Mouse (Mus musculus): ENCODE measurements around the gene Slco1b2. TPM values are rescaled to one million over a fixed set of nuclear protein-coding genes. Genes with fewer than 3 reads are reported as not detected.
"Not testable (repeated sequence)": the region's sequence is repeated elsewhere in the genome, so short reads cannot be mapped to it uniquely, and the experiment has no call there.

Slco1b2 gene
- polyA plus RNA-seq (2015; fragmentation: Nextera tagmentation; extraction: Ambion mirVana) = not detected in 2 replicates

- Histone ChIP-seq H3K27me3 (no peaks in the 10 kb centered on the region), H3K4me3 (no peak within 1 kb of the TSS), H3K9ac (no peak within 1 kb of the TSS), H3K9me3 (no peaks in the 10 kb centered on the region), H3K4me1 (replicated peaks) (no peaks in the 10 kb centered on the region), H3K4me2 (no peak within 1 kb of the TSS), H3K36me3 (no peaks in the 10 kb centered on the region), H3K27ac (replicated peaks) (no peak within 1 kb of the TSS)
- ATAC-seq (ENCODE audit: low read depth) = no peak
- WGBS = 88% methylated on average over 3 of the region's 3 CpGs
Observed at GRCm38 (mm10) chr6:141629291-141629690, at the start of gene Slco1b2. Gene Slco1b2, plus strand, starts transcription at chr6:141629518.

GRCm38 (mm10) chr6:141584791-141585403 lies 44.4 kb upstream of the Slco1b2 start:
- WGBS = 84% methylated on average over 1 of the region's 1 CpGs
- Histone ChIP-seq H3K27me3 (no peaks in the 10 kb centered on the region), H3K27ac (replicated peaks) (no peak overlapping the region), H3K9ac (no peak overlapping the region), H3K36me3 (no peaks in the 10 kb centered on the region), H3K9me3 (no peaks in the 10 kb centered on the region), H3K4me3 (no peak overlapping the region), H3K4me2 (no peak overlapping the region), H3K4me1 (replicated peaks) (no peaks in the 10 kb centered on the region)
- ATAC-seq (ENCODE audit: low read depth) = no peak

GRCm38 (mm10) chr6:141590002-141590401 lies 39.3 kb upstream of the Slco1b2 start:
- Histone ChIP-seq H3K4me1 (replicated peaks) (no peaks in the 10 kb centered on the region), H3K9ac (no peak overlapping the region), H3K36me3 (no peaks in the 10 kb centered on the region), H3K9me3 (no peaks in the 10 kb centered on the region), H3K27me3 (no peaks in the 10 kb centered on the region), H3K27ac (replicated peaks) (no peak overlapping the region), H3K4me3 (no peak overlapping the region), H3K4me2 (no peak overlapping the region)
- 10% methylated on average over 1 of the region's 1 CpGs for WGBS
- no peak for ATAC-seq (ENCODE audit: low read depth)

GRCm38 (mm10) chr6:141590598-141591200 lies 38.6 kb upstream of the Slco1b2 start:
- not testable (repeated sequence) for H3K9me3 ChIP-seq; H3K4me3 ChIP-seq; H3K27ac ChIP-seq (replicated peaks); H3K36me3 ChIP-seq; H3K4me2 ChIP-seq; H3K4me1 ChIP-seq (replicated peaks); H3K27me3 ChIP-seq; ATAC-seq (ENCODE audit: low read depth); H3K9ac ChIP-seq
- WGBS = 3% methylated on average over 4 of the region's 4 CpGs

GRCm38 (mm10) chr6:141596081-141596480 lies 33.2 kb upstream of the Slco1b2 start:
- Histone ChIP-seq H3K4me3 (no peak overlapping the region), H3K27ac (replicated peaks) (no peak overlapping the region), H3K9me3 (peaks cover 10% of the 10 kb centered on the region), H3K4me2 (no peak overlapping the region), H3K9ac (no peak overlapping the region), H3K4me1 (replicated peaks) (no peaks in the 10 kb centered on the region), H3K27me3 (no peaks in the 10 kb centered on the region), H3K36me3 (no peaks in the 10 kb centered on the region)
- 81% methylated on average over 2 of the region's 2 CpGs for WGBS
- ATAC-seq (ENCODE audit: low read depth) = no peak

GRCm38 (mm10) chr6:141597037-141597436 lies 32.3 kb upstream of the Slco1b2 start:
- H3K9ac ChIP-seq = no peak overlapping the region
- H3K27me3 ChIP-seq = no peaks in the 10 kb centered on the region
- no peak overlapping the region for H3K4me3 ChIP-seq
- WGBS = 97% methylated on average over 2 of the region's 2 CpGs
- no peak for ATAC-seq (ENCODE audit: low read depth)
- no peaks in the 10 kb centered on the region for H3K36me3 ChIP-seq
- H3K4me2 ChIP-seq = no peak overlapping the region
- H3K9me3 ChIP-seq = peaks cover 10% of the 10 kb centered on the region
- H3K4me1 ChIP-seq (replicated peaks) = no peaks in the 10 kb centered on the region
- H3K27ac ChIP-seq (replicated peaks) = no peak overlapping the region

GRCm38 (mm10) chr6:141600940-141601339 lies 28.4 kb upstream of the Slco1b2 start:
- ATAC-seq (ENCODE audit: low read depth) = no peak
- Histone ChIP-seq H3K4me3 (no peak overlapping the region), H3K27ac (replicated peaks) (no peak overlapping the region), H3K9me3 (peaks cover 10% of the 10 kb centered on the region), H3K4me2 (no peak overlapping the region), H3K36me3 (no peaks in the 10 kb centered on the region), H3K4me1 (replicated peaks) (no peaks in the 10 kb centered on the region), H3K9ac (no peak overlapping the region), H3K27me3 (no peaks in the 10 kb centered on the region)
- 71% methylated on average over 9 of the region's 9 CpGs for WGBS

GRCm38 (mm10) chr6:141610702-141611260 lies 18.5 kb upstream of the Slco1b2 start:
- Histone ChIP-seq H3K9me3 (no peaks in the 10 kb centered on the region), H3K4me3 (no peak overlapping the region), H3K9ac (no peak overlapping the region), H3K36me3 (no peaks in the 10 kb centered on the region), H3K4me2 (no peak overlapping the region), H3K27me3 (no peaks in the 10 kb centered on the region), H3K27ac (replicated peaks) (no peak overlapping the region), H3K4me1 (replicated peaks) (no peaks in the 10 kb centered on the region)
- WGBS = 73% methylated on average over 2 of the region's 2 CpGs
- ATAC-seq (ENCODE audit: low read depth) = no peak

GRCm38 (mm10) chr6:141614017-141614416 lies 15.3 kb upstream of the Slco1b2 start:
- no peaks in the 10 kb centered on the region for H3K27me3 ChIP-seq
- H3K36me3 ChIP-seq = no peaks in the 10 kb centered on the region
- no peaks in the 10 kb centered on the region for H3K9me3 ChIP-seq
- H3K4me2 ChIP-seq = no peak overlapping the region
- no peak for ATAC-seq (ENCODE audit: low read depth)
- no peak overlapping the region for H3K9ac ChIP-seq
- no peak overlapping the region for H3K27ac ChIP-seq (replicated peaks)
- H3K4me1 ChIP-seq (replicated peaks) = no peaks in the 10 kb centered on the region
- no peak overlapping the region for H3K4me3 ChIP-seq

- ATAC-seq (ENCODE audit: low read depth) = no peak
- Histone ChIP-seq H3K4me3 (no peak overlapping the region), H3K27me3 (no peaks in the 10 kb centered on the region), H3K27ac (replicated peaks) (no peak overlapping the region), H3K36me3 (no peaks in the 10 kb centered on the region), H3K9ac (no peak overlapping the region), H3K9me3 (no peaks in the 10 kb centered on the region), H3K4me2 (no peak overlapping the region), H3K4me1 (replicated peaks) (no peaks in the 10 kb centered on the region)
- 91% methylated on average over 3 of the region's 3 CpGs for WGBS
Observed at GRCm38 (mm10) chr6:141615348-141615747, 14.0 kb upstream of the Slco1b2 start.

- no peaks in the 10 kb centered on the region for H3K36me3 ChIP-seq
- H3K9me3 ChIP-seq = no peaks in the 10 kb centered on the region
- ATAC-seq (ENCODE audit: low read depth) = no peak
- H3K27me3 ChIP-seq = no peaks in the 10 kb centered on the region
- no peak overlapping the region for H3K9ac ChIP-seq
- 90% methylated on average over 6 of the region's 6 CpGs for WGBS
- no peak overlapping the region for H3K4me2 ChIP-seq
- H3K4me3 ChIP-seq = no peak overlapping the region
- H3K4me1 ChIP-seq (replicated peaks) = no peaks in the 10 kb centered on the region
- no peak overlapping the region for H3K27ac ChIP-seq (replicated peaks)
Observed at GRCm38 (mm10) chr6:141632935-141633334, 3.6 kb downstream of the Slco1b2 start.

- Histone ChIP-seq H3K27ac (replicated peaks) (no peak overlapping the region), H3K36me3 (no peaks in the 10 kb centered on the region), H3K4me1 (replicated peaks) (no peaks in the 10 kb centered on the region), H3K9ac (no peak overlapping the region), H3K4me2 (no peak overlapping the region), H3K27me3 (no peaks in the 10 kb centered on the region), H3K9me3 (no peaks in the 10 kb centered on the region), H3K4me3 (no peak overlapping the region)
- no peak for ATAC-seq (ENCODE audit: low read depth)
- WGBS = 71% methylated on average over 2 of the region's 2 CpGs
Observed at GRCm38 (mm10) chr6:141635250-141635649, 5.9 kb downstream of the Slco1b2 start.

GRCm38 (mm10) chr6:141640639-141641038 lies 11.3 kb downstream of the Slco1b2 start:
- H3K27ac ChIP-seq (replicated peaks) = no peak overlapping the region
- H3K36me3 ChIP-seq = no peaks in the 10 kb centered on the region
- ATAC-seq (ENCODE audit: low read depth) = no peak
- H3K9me3 ChIP-seq = no peaks in the 10 kb centered on the region
- H3K4me3 ChIP-seq = no peak overlapping the region
- H3K27me3 ChIP-seq = no peaks in the 10 kb centered on the region
- no peak overlapping the region for H3K4me2 ChIP-seq
- H3K9ac ChIP-seq = no peak overlapping the region
- H3K4me1 ChIP-seq (replicated peaks) = no peaks in the 10 kb centered on the region
- WGBS = 76% methylated on average over 1 of the region's 1 CpGs
